8 mouse cellular contexts compared by ENCODE assay signal in the genomic region with DNA sequence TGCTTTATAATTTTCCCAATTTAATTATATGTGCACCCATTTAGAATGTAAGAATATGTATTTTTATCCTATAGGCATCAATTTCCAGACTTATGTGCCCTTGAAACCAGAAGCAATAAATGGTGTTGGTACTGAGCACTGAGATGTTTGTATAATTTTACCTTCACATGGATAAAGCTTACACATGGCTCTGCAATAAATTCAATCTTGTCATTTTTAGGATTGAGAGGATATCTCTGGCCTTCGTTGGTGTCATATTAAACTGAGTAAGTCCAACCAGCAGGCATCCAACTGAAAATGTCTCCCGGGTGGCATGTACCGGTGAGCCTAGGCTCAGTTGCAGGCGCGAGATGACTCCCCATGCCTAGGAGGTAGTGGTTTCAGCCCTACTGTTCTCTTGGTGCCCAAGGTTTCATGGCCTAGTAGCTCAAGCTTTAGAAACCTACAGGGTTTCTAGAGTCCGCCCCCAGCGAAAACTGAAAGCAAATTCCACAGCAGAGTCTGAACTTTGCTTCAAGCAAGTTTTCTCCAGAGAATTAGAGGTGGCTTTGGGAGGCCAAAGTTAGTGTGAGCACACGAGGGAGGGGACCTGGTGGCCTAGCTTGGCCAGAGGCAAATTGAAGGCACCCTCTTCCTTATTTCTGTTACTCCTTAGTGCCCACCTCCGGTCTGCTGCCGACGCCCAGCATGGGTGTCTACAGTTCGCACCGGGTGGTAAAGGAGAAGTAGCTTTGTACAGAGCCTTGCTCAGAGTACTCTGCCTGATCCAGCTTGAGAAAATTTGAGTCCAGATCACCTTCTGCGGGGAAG. TPM values are rescaled to one million over a fixed set of nuclear protein-coding genes. Genes with fewer than 3 reads are reported as not detected.
DNase-seq lines count a peak whose midpoint lies in the region; ATAC-seq and TF ChIP-seq lines count a peak whose summit lies in the region.

No protein-coding gene starts in this region.

- H3K4me2 ChIP-seq in limb, embryonic 13.5 days (replicated peaks), result peak overlapping the region; percentile 93
- peak overlapping the region; percentile 64; the same call in 1 of the 2 replicates for H3K4me2 ChIP-seq in midbrain, postnatal 0 days (ENCODE audit: low read depth, low read length, poor library complexity, severe bottlenecking)

- no peak for TF ChIP-seq CTCF in bone marrow, adult 2 months (IDR thresholded peaks at IDR 0.05; ENCODE audit: control insufficient read depth, insufficient read depth, low read length)
- TF ChIP-seq CTCF in midbrain, postnatal 0 days (IDR thresholded peaks at IDR 0.05), result no peak

- intact Hi-C loops in heart, postnatal 14 days (cut with DNase I), result no loop called here

- H3K4me3 ChIP-seq in heart, embryonic 10.5 days, result peak overlapping the region; percentile 67
- H3K4me3 ChIP-seq in bone marrow, adult 2 months (replicated peaks; ENCODE audit: control insufficient read depth, low read depth, low read length), result peak overlapping the region; percentile 46
- peak overlapping the region; percentile 70 for H3K4me3 ChIP-seq in hindbrain, embryonic 10.5 days
- peak overlapping the region; percentile 60 for H3K4me3 ChIP-seq in limb, embryonic 13.5 days
- H3K4me3 ChIP-seq in midbrain, postnatal 0 days (ENCODE audit: low read depth, low read length), result no peak overlapping the region

- peak overlapping the region; percentile 53 for H3K27ac ChIP-seq in heart, embryonic 10.5 days
- no peak overlapping the region for H3K27ac ChIP-seq in bone marrow, adult 2 months (ENCODE audit: control insufficient read depth, insufficient read depth, low read depth, low read length, poor library complexity)
- peak overlapping the region; percentile 88 for H3K27ac ChIP-seq in hindbrain, embryonic 10.5 days
- H3K27ac ChIP-seq in limb, embryonic 13.5 days, result no peak overlapping the region
- H3K27ac ChIP-seq in midbrain, postnatal 0 days (ENCODE audit: low read depth, low read length), result no peak overlapping the region

- H3K9me3 ChIP-seq in heart, embryonic 10.5 days, result no peaks in the 10 kb centered on the region
- H3K9me3 ChIP-seq in hindbrain, embryonic 10.5 days, result no peaks in the 10 kb centered on the region
- H3K9me3 ChIP-seq in limb, embryonic 13.5 days, result no peaks in the 10 kb centered on the region
- no peaks in the 10 kb centered on the region for H3K9me3 ChIP-seq in midbrain, postnatal 0 days (ENCODE audit: low read length)

- 17% methylated on average over 14 of the region's 14 CpGs for WGBS in heart, embryonic 10.5 days
- WGBS in bone marrow, adult 2 months, result 27% methylated on average over 14 of the region's 14 CpGs
- 2% methylated on average over 14 of the region's 14 CpGs for WGBS in hindbrain, embryonic 10.5 days
- 19% methylated on average over 14 of the region's 14 CpGs for WGBS in limb, embryonic 13.5 days
- WGBS in midbrain, postnatal 0 days, result 38% methylated on average over 14 of the region's 14 CpGs

- no peaks in the 10 kb centered on the region for H3K36me3 ChIP-seq in heart, embryonic 10.5 days
- H3K36me3 ChIP-seq in hindbrain, embryonic 10.5 days, result no peaks in the 10 kb centered on the region
- no peaks in the 10 kb centered on the region for H3K36me3 ChIP-seq in limb, embryonic 13.5 days
- H3K36me3 ChIP-seq in midbrain, postnatal 0 days (ENCODE audit: insufficient read depth, low read length), result no peaks in the 10 kb centered on the region

- no peak for ATAC-seq in limb, embryonic 13.5 days (ENCODE audit: low FRiP score, low read depth)
- no peak for ATAC-seq in midbrain, postnatal 0 days (ENCODE audit: low FRiP score)

- H3K4me1 ChIP-seq in heart, embryonic 10.5 days, result peaks cover 46% of the 10 kb centered on the region
- H3K4me1 ChIP-seq in bone marrow, adult 2 months (ENCODE audit: control insufficient read depth, insufficient read depth, low read length), result no peaks in the 10 kb centered on the region
- peaks cover 65% of the 10 kb centered on the region for H3K4me1 ChIP-seq in hindbrain, embryonic 10.5 days (replicated peaks)
- peaks cover 60% of the 10 kb centered on the region for H3K4me1 ChIP-seq in limb, embryonic 13.5 days
- H3K4me1 ChIP-seq in midbrain, postnatal 0 days (ENCODE audit: insufficient read depth, low read length), result peaks cover 16% of the 10 kb centered on the region

- peaks cover 71% of the 10 kb centered on the region for H3K27me3 ChIP-seq in heart, embryonic 10.5 days (ENCODE audit: insufficient read depth, poor library complexity, severe bottlenecking)
- peaks cover 86% of the 10 kb centered on the region for H3K27me3 ChIP-seq in hindbrain, embryonic 10.5 days (ENCODE audit: insufficient read depth, poor library complexity, severe bottlenecking)
- peaks cover 61% of the 10 kb centered on the region for H3K27me3 ChIP-seq in limb, embryonic 13.5 days
- peaks cover 43% of the 10 kb centered on the region for H3K27me3 ChIP-seq in midbrain, postnatal 0 days (ENCODE audit: insufficient read depth, low read length)

- no peak for DNase-seq in heart, embryonic 10.5 days (ENCODE audit: low spot score)
- no peak for DNase-seq in heart, postnatal 14 days
- DNase-seq in hindbrain, embryonic 10.5 days (ENCODE audit: low spot score), result no peak
- no peak for DNase-seq in midbrain, postnatal 0 days (ENCODE audit: low spot score)
- DNase-seq in thymus, postnatal 14 days, result no peak
- DNase-seq in urinary bladder, postnatal 25 days (ENCODE audit: low spot score), result no peak

- no peak for TF ChIP-seq POLR2A in bone marrow, adult 2 months (IDR thresholded peaks at IDR 0.05; ENCODE audit: borderline replicate concordance, control insufficient read depth, low read depth, low read length)

- peak overlapping the region; percentile 67 for H3K9ac ChIP-seq in limb, embryonic 13.5 days
- H3K9ac ChIP-seq in midbrain, postnatal 0 days (replicated peaks; ENCODE audit: low read length, poor library complexity, severe bottlenecking), result no peak overlapping the region

RNA-seq across cellular contexts. Expression of a gene that starts 4.1 kb away (rescaled TPM):
- polyA plus RNA-seq in heart, embryonic 10.5 days (2016; fragmentation: Nextera tagmentation; extraction: Ambion mirVana), result 3.2 and 13.4 TPM in 2 replicates
- 1 to 10 TPM; 1.8 to 2.6 TPM for total RNA-seq in heart, postnatal 14 days (2021)
- polyA plus RNA-seq in bone marrow, adult 2 months (2011; ENCODE audit: insufficient read depth, insufficient read length, low replicate concordance, missing spikeins), result 0.38 and 0.95 TPM in 2 replicates
- polyA plus RNA-seq in hindbrain, embryonic 10.5 days (2016; fragmentation: Nextera tagmentation; extraction: Ambion mirVana), result 12.3 and 20.0 TPM in 2 replicates
- 25.8 and 26.2 TPM in 2 replicates for polyA plus RNA-seq in limb, embryonic 13.5 days (2015; fragmentation: Nextera tagmentation; extraction: Ambion mirVana)
- 9.1 and 10.1 TPM in 2 replicates for total RNA-seq in midbrain, postnatal 0 days (2014; rRNA removed)
- 4.2 and 4.3 TPM in 2 replicates for polyA plus RNA-seq in midbrain, postnatal 0 days (2015; fragmentation: Nextera tagmentation; extraction: Ambion mirVana)

RNA-seq across cellular contexts. Expression of a gene that starts 26.1 kb away (rescaled TPM):
- 0.60 and 1.1 TPM in 2 replicates for polyA plus RNA-seq in heart, embryonic 10.5 days (2016; fragmentation: Nextera tagmentation; extraction: Ambion mirVana)
- total RNA-seq in heart, postnatal 14 days (2021), result 1 to 10 TPM in 1 of 2 experiments, under 1 TPM in 1; 0.76 to 1.0 TPM
- polyA plus RNA-seq in bone marrow, adult 2 months (2011; ENCODE audit: insufficient read depth, insufficient read length, low replicate concordance, missing spikeins), result 3.8 TPM in 1 of 2 replicates, not detected in the other
- polyA plus RNA-seq in hindbrain, embryonic 10.5 days (2016; fragmentation: Nextera tagmentation; extraction: Ambion mirVana), result 0.47 and 0.55 TPM in 2 replicates
- 0.36 and 0.38 TPM in 2 replicates for polyA plus RNA-seq in limb, embryonic 13.5 days (2015; fragmentation: Nextera tagmentation; extraction: Ambion mirVana)
- not detected in 2 replicates for total RNA-seq in midbrain, postnatal 0 days (2014; rRNA removed)
- polyA plus RNA-seq in midbrain, postnatal 0 days (2015; fragmentation: Nextera tagmentation; extraction: Ambion mirVana), result 0.34 and 0.35 TPM in 2 replicates

Comparison
In these comparisons a context has a peak if more than half of its experiments do, and no peak if none do; other contexts are left out.
1. H3K27ac ChIP-seq: peak in heart, embryonic 10.5 days (single experiment) and hindbrain, embryonic 10.5 days (single experiment); none in bone marrow, adult 2 months (single experiment), limb, embryonic 13.5 days (single experiment) and midbrain, postnatal 0 days (single experiment).